Mouse (Mus musculus) embryonic facial prominence, embryonic 13.5 days (tissue): ENCODE data around the gene Wnt8b. TPM values are rescaled to one million over a fixed set of nuclear protein-coding genes. Genes with fewer than 3 reads are reported as not detected.

Source experiments
- polyA plus RNA-seq: library from polyadenylated mRNA; unstranded; fragments of >200 nt; fragmentation: Nextera tagmentation; extraction: Ambion mirVana; gene quantifications from 2 replicates; pipeline ENCODE4 v1.2.1, GENCODE M21; 2015

Wnt8b gene
- polyA plus RNA-seq, 1 experiment from 2014 or later: 0.25 TPM

Other genes with a start within 250 kb of the Wnt8b start
- 211 and 213 TPM in 2 replicates for gene Scd2, start 199.8 kb upstream of the Wnt8b start, polyA plus RNA-seq
- 0.15 and 0.25 TPM in 2 replicates for gene Scd4, start 160.4 kb upstream of the Wnt8b start, polyA plus RNA-seq
- gene Scd1, start 85.6 kb upstream of the Wnt8b start, polyA plus RNA-seq: 6.7 and 9.0 TPM in 2 replicates
- 0.29 and 0.49 TPM in 2 replicates for gene Sec31b, start 52.4 kb downstream of the Wnt8b start, polyA plus RNA-seq
- not detected in 2 replicates for gene Gm20538, start 59.4 kb downstream of the Wnt8b start, polyA plus RNA-seq
- gene Ndufb8, start 62.0 kb downstream of the Wnt8b start, polyA plus RNA-seq: 485 and 503 TPM in 2 replicates
- 29.3 and 32.1 TPM in 2 replicates for gene Hif1an, start 69.4 kb downstream of the Wnt8b start, polyA plus RNA-seq